8 mouse cellular contexts compared by ENCODE assay signal in the genomic region with DNA sequence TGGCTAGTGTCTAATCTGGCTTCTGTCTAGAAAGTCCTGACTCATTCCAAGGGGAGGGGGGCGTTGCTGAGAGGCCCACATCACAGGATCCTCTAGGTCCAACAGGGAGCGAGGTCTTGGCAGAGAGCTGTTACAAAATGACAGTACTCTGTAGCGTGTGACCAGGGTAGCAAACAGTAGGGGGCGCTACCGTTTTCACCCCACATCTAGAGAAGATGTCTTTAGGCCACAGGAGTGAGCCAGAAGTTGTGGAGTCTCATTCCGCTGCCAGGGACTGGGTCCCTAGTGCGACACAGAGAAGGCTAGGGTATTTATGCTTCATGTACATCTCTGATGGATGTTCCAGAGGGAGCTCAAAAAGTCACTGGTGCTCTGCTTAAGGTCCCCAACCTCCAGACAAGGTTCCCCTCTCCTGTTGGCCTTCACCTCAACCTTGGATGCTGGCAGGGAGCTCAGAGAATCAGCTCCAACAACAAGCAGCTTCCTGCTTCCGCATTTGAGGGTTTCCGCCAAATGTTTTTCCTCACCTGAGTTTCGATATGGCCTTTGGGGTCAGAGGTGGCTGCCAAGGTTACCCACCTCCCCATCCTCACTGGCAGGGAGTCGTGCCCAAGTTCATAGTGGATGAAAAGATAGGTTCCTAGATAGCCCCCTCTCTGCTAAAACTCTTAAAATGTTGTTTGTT. TPM values are rescaled to one million over a fixed set of nuclear protein-coding genes. Genes with fewer than 3 reads are reported as not detected.
DNase-seq lines count a peak whose midpoint lies in the region; ATAC-seq lines count a peak whose summit lies in the region.

No protein-coding gene starts in this region.

- H3K4me1 ChIP-seq in intestine, embryonic 15.5 days (replicated peaks), result peaks cover 16% of the 10 kb centered on the region
- H3K4me1 ChIP-seq in liver, embryonic 16.5 days (ENCODE audit: control insufficient read depth, low read depth, low read length), result peaks cover 3% of the 10 kb centered on the region; the same call in 1 of the 2 replicates

- DNase-seq in gastrocnemius, adult 18-20 months (ENCODE audit: low spot score), result peak; percentile 8
- DNase-seq in gastrocnemius, postnatal 25 days, result no peak
- DNase-seq in c-Kit-positive CD71-positive TER-119-negative erythroid progenitor cells, embryonic 14.5 days (ENCODE audit: low read depth), result peak; percentile 57
- DNase-seq in neural tube, embryonic 10.5 days (ENCODE audit: extremely low spot score, low spot score), result peak; percentile 32
- DNase-seq in thymus, postnatal 25 days, result peak; percentile 34

- H3K4me3 ChIP-seq in intestine, embryonic 15.5 days (replicated peaks), result peak overlapping the region; percentile 48; the same call in 1 of the 2 replicates
- H3K4me3 ChIP-seq in liver, embryonic 16.5 days (ENCODE audit: low read depth, low read length), result peak overlapping the region; percentile 57

- peak overlapping the region; percentile 99 for H3K4me2 ChIP-seq in intestine, embryonic 15.5 days (replicated peaks)
- H3K4me2 ChIP-seq in liver, embryonic 16.5 days (ENCODE audit: low read depth, low read length), result peak overlapping the region; percentile 74

- H3K36me3 ChIP-seq in intestine, embryonic 15.5 days, result no peaks in the 10 kb centered on the region
- H3K36me3 ChIP-seq in liver, embryonic 16.5 days (ENCODE audit: control insufficient read depth, insufficient read depth), result no peaks in the 10 kb centered on the region

- no peak overlapping the region for H3K27ac ChIP-seq in intestine, embryonic 15.5 days
- no peak overlapping the region for H3K27ac ChIP-seq in liver, embryonic 16.5 days (ENCODE audit: low read length)

- WGBS in intestine, embryonic 15.5 days, result 39% methylated on average over 11 of the region's 11 CpGs
- 22% methylated on average over 11 of the region's 11 CpGs for WGBS in liver, embryonic 16.5 days (ENCODE audit: insufficient replicate concordance)

- H3K9ac ChIP-seq in intestine, embryonic 15.5 days, result no peak overlapping the region
- no peak overlapping the region for H3K9ac ChIP-seq in liver, embryonic 16.5 days (ENCODE audit: low read depth, low read length)

- H3K27me3 ChIP-seq in intestine, embryonic 15.5 days (replicated peaks), result no peaks in the 10 kb centered on the region
- peaks cover 12% of the 10 kb centered on the region for H3K27me3 ChIP-seq in liver, embryonic 16.5 days (ENCODE audit: control insufficient read depth, insufficient read depth, low read depth, low read length)

- peak; percentile 47 for ATAC-seq in granulocyte monocyte progenitor cell, adult 5-6 weeks (replicated peaks; ENCODE audit: poor library complexity, severe bottlenecking)
- ATAC-seq in intestine, embryonic 15.5 days, result 0 out of 2 replicates have a peak, but pooled peaks have one; percentile 11
- no peak for ATAC-seq in liver, embryonic 16.5 days (ENCODE audit: low read depth)

- no peaks in the 10 kb centered on the region for H3K9me3 ChIP-seq in intestine, embryonic 15.5 days
- no peaks in the 10 kb centered on the region for H3K9me3 ChIP-seq in liver, embryonic 16.5 days (replicated peaks; ENCODE audit: control insufficient read depth, low read length)

RNA-seq across cellular contexts. Expression of a gene that starts 29.3 kb away (rescaled TPM):
- total RNA-seq in gastrocnemius, adult 18-20 months (2021), result under 1 TPM; 0.02 TPM
- under 1 TPM in 1 of 2 experiments, not detected in 1; 0.03 TPM for total RNA-seq in gastrocnemius, postnatal 25 days (2021)
- total RNA-seq in granulocyte monocyte progenitor cell, adult 5-6 weeks (2014; fragmentation: Nextera tagmentation), result 1.1 TPM in 2 replicates
- 0.15 and 0.26 TPM in 2 replicates for total RNA-seq in granulocyte monocyte progenitor cell, adult 5-6 weeks (2017)
- polyA plus RNA-seq in intestine, embryonic 15.5 days (2015; fragmentation: Nextera tagmentation; extraction: Ambion mirVana), result 0.01 and 0.03 TPM in 2 replicates
- 0.06 and 0.07 TPM in 2 replicates for polyA plus RNA-seq in liver, embryonic 16.5 days (2015; fragmentation: Nextera tagmentation; extraction: Ambion mirVana)
